Mouse (Mus musculus) bone marrow, adult 2 months (tissue): ENCODE results near the gene Utp14a. TPM values are rescaled to one million over a fixed set of nuclear protein-coding genes. Genes with fewer than 3 reads are reported as not detected.
A peak's percentile ranks its signal among the peaks of the same experiment; 100 is the strongest.
"Not testable (repeated sequence)": the region's sequence is repeated elsewhere in the genome, so short reads cannot be mapped to it uniquely, and the experiment has no call there.

Experiments
- H3K27ac ChIP-seq: fragments of 200-500 bp; 2 replicates; pipeline ENCODE4 v1.5.1; 2012; ENCODE audit warnings: low read depth, mild to moderate bottlenecking, control low read depth, inconsistent platforms, low read length; ENCODE audit not compliant: control insufficient read depth, poor library complexity, insufficient read depth
- H3K4me1 ChIP-seq: fragments of 200-500 bp; 2 replicates; pipeline ENCODE4 v1.6.1; 2011; ENCODE audit warnings: low read length; ENCODE audit not compliant: control insufficient read depth, insufficient read depth
- H3K4me3 ChIP-seq: fragments of 200-500 bp; replicated peaks from 2 replicates; pipeline ENCODE3; 2011; ENCODE audit warnings: mild to moderate bottlenecking, low read depth, low read length, control low read depth; ENCODE audit not compliant: control insufficient read depth
- CTCF ChIP-seq: fragments of 200-500 bp; IDR thresholded peaks from 2 replicates; pipeline ENCODE4 v1.5.1; 2011; ENCODE audit warnings: low read length, control low read depth; ENCODE audit not compliant: control insufficient read depth, insufficient read depth
- POLR2A ChIP-seq: fragments of 200-500 bp; IDR thresholded peaks from 2 replicates; pipeline ENCODE4 v1.6.1; 2011; ENCODE audit warnings: low read depth, mild to moderate bottlenecking, control low read depth, low read length, borderline replicate concordance; ENCODE audit not compliant: control insufficient read depth
- WGBS: fragments of 180-500 bp; shearing (Covaris S2); methylation state at CpG from one replicate; pipeline ENCODE4 v1.1.7; 2018; 5-methylcytosine and 5-hydroxymethylcytosine counted together
- polyA plus RNA-seq: library from polyadenylated mRNA; stranded (reverse); fragments of >200 nt; gene quantifications from 2 replicates; pipeline ENCODE4 v1.2.4, GENCODE M21; 2011; ENCODE audit warnings: low replicate concordance; ENCODE audit not compliant: missing spikeins, insufficient read depth, insufficient read length

Utp14a gene
- polyA plus RNA-seq = 20.2 and 29.7 TPM in 2 replicates

DNA sequence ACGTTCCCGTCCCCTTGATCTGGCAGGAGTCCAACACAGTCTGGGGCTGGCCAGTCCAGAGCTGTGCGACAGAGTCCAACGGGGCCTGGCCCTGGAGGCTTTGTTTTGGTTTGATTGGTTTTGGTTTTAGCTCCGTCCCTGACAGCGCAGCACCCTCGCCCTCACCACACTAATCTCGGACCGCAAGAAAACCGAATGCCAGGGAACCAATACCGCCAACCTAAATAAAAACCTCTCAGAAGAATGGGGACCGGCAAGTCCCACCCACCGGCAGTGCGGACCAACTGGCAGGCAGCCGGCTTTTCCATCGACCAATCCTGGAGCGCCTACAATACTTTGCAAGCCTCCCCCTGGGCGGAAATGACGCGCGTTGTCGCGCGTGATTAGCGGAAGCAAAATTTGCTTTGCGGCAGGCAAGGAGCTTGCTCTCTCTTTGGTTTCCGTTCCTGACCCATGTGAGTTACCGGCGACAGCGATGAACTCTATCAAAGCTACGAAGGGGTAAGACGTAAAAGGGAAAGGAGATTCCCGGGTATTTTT lies at the start of gene Utp14a:
Gene Utp14a (plus strand): TSS at position 395 of the 540 bp plus-strand sequence.
- TF ChIP-seq CTCF (no peak), POLR2A (peak; percentile 18; the same call in 1 of the 2 replicates)
- H3K4me1 ChIP-seq = no peaks in the 10 kb centered on the region; the same call in 1 of the 2 replicates
- 6% methylated on average over 33 of the region's 33 CpGs for WGBS
- peak within 1 kb of the TSS; percentile 74 for H3K4me3 ChIP-seq
- H3K27ac ChIP-seq = peak within 1 kb of the TSS; percentile 85

DNA sequence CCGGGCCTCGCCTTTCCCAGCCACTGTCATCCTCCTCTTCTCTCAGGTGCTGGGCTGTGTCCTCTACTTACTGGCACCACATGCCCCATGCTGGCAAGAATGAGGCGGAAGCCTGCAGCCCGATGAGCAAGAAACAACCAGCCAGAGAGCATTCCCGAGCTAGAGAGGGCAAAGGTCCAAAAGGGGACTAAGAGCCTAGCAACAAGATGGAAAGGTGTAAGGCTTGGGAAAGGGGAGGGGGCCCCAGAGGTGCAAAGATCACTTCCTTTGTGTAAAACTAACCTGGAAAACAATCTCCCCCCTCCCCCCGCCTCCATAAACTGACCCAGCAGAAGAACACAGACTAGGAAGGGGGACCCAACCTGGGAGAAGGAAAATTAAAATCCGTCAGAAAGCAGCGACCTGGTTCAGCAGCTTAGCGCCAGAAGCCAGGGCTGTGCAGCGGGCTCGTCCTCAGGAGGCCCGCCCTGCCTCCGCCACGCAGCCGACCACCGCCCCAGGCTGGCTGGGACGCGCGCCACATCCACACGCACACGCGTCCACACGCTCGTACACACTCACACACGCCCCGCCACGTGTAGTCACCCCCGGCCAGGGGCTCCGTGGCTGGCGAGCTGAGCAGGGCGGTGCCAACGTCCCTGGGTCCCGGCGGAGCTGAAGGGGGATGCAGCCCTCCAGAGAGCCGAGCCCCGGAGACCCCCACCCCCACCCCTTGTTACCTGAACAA lies 48.7 kb upstream of the Utp14a start:
- 8% methylated on average over 35 of the region's 36 CpGs for WGBS
- H3K27ac ChIP-seq = peak overlapping the region; percentile 34
- peaks cover 1% of the 10 kb centered on the region; the same call in 1 of the 2 replicates for H3K4me1 ChIP-seq
- TF ChIP-seq CTCF = no peak
- TF ChIP-seq POLR2A = no peak
- peak overlapping the region; percentile 87 for H3K4me3 ChIP-seq

DNA sequence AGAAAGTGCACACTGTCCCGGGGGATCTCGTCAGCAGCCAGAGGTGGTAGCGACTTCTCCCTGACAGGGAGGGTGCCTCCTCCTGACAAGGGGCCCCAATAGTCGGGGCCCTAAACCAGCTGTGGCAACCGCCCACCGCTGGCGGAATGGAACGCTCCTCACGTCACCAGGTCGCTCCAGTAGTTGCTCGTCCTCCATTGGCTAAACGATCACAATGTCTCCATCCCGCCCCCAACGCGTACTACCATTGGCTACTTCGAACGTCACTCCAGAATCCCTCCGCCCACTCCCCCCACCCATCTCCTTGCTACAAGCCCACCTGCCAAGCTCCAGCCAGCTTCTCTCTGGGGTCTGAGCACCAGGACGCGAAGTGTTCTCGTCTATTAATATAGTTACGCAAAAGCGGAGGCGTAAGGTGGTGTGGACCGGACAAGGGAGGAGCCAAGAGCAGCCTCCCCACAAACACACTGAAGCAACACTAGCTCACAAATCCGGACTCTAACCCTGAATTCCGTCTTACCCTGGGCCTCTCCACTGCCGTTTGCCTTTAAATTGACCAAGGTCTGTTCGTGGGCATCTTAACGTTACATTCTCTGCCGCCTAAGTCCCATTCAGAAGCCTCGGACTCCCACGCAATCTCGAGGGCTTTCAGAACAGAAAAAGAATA lies 48.0 kb upstream of the Utp14a start, which contains the start of gene Zdhhc9:
Gene Zdhhc9 (minus strand): TSS at position 360 of the 667 bp plus-strand sequence.
- TF ChIP-seq POLR2A (peak; percentile 58; the same call in 1 of the 2 replicates), CTCF (no peak)
- WGBS = 11% methylated on average over 34 of the region's 34 CpGs
- H3K4me3 ChIP-seq = peak within 1 kb of the TSS; percentile 87
- H3K27ac ChIP-seq = peak within 1 kb of the TSS; percentile 81
- peaks cover 1% of the 10 kb centered on the region; the same call in 1 of the 2 replicates for H3K4me1 ChIP-seq

DNA sequence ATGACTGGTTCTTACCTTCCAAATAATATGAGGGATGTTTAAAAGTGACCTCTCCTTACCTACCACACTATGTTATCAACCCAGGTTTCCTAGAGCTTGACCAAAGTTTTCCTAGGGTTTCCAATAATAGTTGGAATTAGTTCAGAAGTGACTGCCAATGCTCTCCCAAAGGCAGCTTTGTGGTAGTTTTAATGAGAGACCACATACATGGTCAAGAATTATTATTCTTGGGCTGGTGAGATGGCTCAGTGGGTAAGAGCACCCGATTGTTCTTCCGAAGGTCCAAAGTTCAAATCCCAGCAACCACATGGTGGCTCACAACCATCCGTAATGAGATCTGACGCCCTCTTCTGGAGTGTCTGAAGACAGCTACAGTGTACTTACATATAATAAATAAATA lies 46.9 kb upstream of the Utp14a start:
- WGBS = 69% methylated on average over 4 of the region's 4 CpGs
- H3K4me1 ChIP-seq, H3K27ac ChIP-seq, H3K4me3 ChIP-seq: not testable (repeated sequence)

DNA sequence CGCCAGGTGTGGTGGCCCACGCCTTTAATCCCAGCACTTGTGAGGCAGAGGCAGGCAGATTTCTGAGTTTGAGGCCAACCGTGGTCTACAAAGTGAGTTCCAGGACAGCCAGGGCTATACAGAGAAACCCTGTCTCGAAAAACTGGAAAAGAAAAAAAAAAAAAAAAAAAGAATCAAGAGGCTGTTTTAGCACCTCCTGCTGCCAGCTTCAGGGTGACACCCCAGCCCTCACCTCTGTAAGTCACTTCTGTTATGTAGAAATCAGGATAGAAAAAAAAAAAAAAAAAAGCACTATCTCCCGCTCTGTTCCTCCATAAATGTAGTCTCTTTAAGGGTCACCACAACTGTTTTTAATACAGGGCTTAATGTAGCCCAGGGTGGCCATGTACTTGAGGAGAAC lies 37.2 kb upstream of the Utp14a start:
- no peak for TF ChIP-seq POLR2A
- no peak for TF ChIP-seq CTCF
- 64% methylated on average over 5 of the region's 5 CpGs for WGBS
- Histone ChIP-seq H3K4me1 (no peaks in the 10 kb centered on the region), H3K27ac (no peak overlapping the region), H3K4me3 (no peak overlapping the region)

DNA sequence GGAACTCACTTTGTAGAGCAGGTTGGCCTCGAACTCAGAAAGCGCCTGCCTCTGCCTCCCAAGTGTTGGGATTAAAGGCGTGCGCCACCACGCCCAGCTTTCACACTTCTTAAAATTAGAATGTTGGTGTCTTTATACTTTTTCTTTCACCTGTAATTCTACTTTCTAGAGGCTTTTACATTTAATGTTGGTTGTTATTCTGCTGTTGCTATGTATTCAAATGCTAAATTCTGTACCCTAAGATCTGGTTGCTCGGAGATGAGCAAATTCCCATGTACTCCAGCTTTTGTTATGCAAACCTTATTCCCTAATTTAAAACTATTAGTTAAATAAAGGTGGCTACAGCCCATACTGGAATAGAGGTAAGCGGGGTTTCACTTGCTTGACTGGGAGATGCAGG lies 34.0 kb upstream of the Utp14a start:
- WGBS = 86% methylated on average over 7 of the region's 7 CpGs
- TF ChIP-seq POLR2A (no peak), CTCF (no peak)
- Histone ChIP-seq H3K27ac (no peak overlapping the region), H3K4me3 (no peak overlapping the region), H3K4me1 (no peaks in the 10 kb centered on the region)

DNA sequence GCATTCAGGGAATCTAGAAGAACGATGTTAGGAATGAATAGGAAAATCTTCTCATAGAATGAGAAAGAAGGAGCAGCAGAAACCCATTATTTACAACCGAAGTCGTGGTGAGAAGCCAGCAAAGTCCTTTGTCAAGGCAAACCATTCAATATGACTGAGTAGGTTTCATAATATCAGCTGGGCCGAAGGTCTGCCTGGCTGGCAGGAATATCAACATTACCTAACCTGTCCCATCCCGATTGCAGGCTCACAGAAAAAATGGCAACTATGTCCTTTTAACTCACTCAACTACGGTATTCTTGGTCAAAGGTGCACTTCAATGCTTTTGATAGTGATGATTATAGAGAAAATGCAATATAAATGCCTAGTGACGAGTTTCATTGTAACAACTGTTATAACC lies 30.4 kb upstream of the Utp14a start:
- Histone ChIP-seq H3K27ac (no peak overlapping the region), H3K4me3 (no peak overlapping the region), H3K4me1 (no peaks in the 10 kb centered on the region)
- WGBS = 71% methylated on average over 7 of the region's 7 CpGs
- TF ChIP-seq POLR2A (no peak), CTCF (no peak)

DNA sequence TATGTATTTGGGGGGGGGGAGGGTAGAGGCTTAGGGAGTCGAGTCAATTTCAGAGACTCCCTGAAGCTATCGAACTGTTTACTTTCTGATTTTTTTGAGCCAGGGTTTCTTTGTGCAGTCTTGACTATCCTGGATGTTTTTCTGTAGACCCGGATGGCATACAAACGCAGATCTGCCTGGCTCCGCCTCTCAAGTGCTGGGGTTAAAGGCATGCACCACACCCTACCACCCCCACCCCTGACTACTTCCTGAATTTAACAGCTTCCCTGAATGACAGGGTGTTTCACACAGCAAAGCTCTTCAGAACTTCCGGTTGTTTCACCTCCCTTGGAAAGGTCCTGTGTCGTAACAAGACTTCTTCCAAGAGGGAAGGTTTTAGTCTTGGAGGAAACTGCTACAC lies 22.2 kb upstream of the Utp14a start:
- Histone ChIP-seq H3K4me1 (no peaks in the 10 kb centered on the region; the same call in 1 of the 2 replicates), H3K27ac (peak overlapping the region; percentile 80; the same call in 1 of the 2 replicates), H3K4me3 (no peak overlapping the region)
- 12% methylated on average over 7 of the region's 7 CpGs for WGBS
- no peak for TF ChIP-seq POLR2A
- TF ChIP-seq CTCF = no peak
